Mouse (Mus musculus) ZHBTc4 (cell line): ENCODE results near the gene Yod1.
A peak's percentile ranks its signal among the peaks of the same experiment; 100 is the strongest.

Experiments
- DNase-seq: peaks from one replicate; pipeline ENCODE4 v3.0.0-alpha.2; 2011; ENCODE audit warnings: low read depth, low spot score

The Yod1 gene

GRCm38 (mm10) chr1:130732706-130733658 is 15.9 kb downstream of the Yod1 start:
- DNase-seq = no peak

GRCm38 (mm10) chr1:130733671-130734070 is 16.5 kb downstream of the Yod1 start:
- DNase-seq = no peak

DNA sequence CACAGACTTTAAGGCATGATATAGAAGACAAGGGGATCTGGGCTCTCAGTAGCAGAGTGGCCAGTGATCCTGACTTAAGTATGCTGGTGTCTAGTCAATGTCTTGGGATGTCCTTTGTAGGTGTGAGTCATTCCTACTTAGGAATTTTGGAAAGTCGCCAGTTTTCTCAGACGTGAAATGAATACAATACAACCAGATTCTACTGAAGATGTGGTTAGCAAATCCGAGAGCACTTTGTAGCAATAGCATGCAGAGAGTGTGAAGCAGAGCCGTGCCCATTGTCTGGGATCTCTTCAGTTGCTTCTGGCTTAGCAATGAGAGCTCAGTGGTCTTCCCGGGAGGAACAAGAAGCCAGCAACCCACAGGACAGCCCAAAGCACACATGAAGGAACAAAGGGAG is 17.3 kb downstream of the Yod1 start:
- DNase-seq = peak; percentile 25

DNA sequence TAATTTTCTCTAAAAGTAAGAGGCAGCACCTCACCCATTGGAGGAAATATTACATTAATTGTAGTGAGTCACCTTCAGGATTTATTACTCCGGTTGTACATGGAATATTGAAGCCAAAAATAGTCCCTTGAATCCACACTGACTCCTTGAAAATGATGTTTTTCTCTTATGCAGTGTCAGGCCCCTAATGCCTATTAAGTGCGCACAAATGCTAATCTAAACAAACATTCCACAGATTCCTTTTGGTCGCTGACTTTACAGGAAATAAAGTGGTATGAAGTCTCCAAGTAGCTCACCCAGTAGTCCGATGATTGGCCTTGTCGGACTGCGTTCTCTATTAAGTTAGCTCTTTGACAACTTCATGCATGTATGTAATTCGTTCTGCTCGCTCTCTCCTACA is 17.7 kb downstream of the Yod1 start:
- DNase-seq = peak; percentile 19

DNA sequence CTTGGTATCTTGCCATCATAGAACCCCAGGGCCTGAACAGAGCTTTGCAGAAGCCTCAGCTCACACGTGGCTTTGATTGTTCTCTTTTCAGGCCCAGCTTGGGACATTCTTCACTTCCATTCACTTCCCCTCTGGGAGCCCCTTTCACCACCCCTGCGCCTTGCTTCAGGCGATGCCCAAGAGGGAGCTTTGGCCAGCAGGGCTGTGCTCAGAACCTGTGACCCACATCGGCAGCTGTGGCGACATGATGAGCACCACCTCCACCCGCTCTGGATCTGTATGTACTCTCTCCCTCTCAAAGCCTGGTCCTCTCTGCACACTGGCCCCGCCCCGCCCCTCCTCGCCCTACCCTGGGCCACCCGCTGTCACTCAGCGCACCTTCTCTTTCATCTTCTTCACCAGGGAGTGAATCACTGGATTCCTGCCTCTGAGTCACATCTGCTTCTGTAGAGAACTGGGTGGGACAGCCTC is 20.3 kb downstream of the Yod1 start:
- DNase-seq = peak; percentile 97

GRCm38 (mm10) chr1:130737916-130738315 is 20.8 kb downstream of the Yod1 start:
- DNase-seq = no peak

- DNase-seq = no peak
These were observed 21.5 kb downstream of the Yod1 start for GRCm38 (mm10) chr1:130738551-130739106.

GRCm38 (mm10) chr1:130739636-130740035 is 22.5 kb downstream of the Yod1 start:
- no peak for DNase-seq

DNA sequence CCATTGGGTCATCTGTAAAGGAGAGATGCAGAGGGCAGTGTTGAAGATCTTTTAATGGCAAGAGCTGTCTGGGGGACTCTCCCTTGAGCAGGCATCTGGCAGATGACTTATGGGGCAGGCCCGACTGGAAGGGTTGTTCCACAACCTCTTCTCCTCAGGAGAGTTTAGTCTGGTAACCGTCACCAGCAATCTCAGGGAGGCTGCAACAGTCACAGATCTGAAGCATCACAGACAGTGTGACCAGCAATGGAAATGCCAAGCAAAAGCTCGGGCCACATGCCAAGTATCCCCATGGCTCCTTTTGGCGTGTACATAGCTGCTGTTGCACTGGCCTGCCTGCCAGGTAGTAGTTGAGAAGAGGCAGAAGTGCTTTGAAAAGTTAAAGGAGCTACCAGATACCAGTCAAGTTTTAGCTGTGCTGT is 23.1 kb downstream of the Yod1 start:
- DNase-seq = no peak

- DNase-seq = peak; percentile 47
These were observed 23.9 kb downstream of the Yod1 start for GRCm38 (mm10) chr1:130740781-130741720.

GRCm38 (mm10) chr1:130742201-130742600 is 25.1 kb downstream of the Yod1 start:
- DNase-seq = no peak

GRCm38 (mm10) chr1:130743775-130744174 is 26.6 kb downstream of the Yod1 start:
- no peak for DNase-seq

DNA sequence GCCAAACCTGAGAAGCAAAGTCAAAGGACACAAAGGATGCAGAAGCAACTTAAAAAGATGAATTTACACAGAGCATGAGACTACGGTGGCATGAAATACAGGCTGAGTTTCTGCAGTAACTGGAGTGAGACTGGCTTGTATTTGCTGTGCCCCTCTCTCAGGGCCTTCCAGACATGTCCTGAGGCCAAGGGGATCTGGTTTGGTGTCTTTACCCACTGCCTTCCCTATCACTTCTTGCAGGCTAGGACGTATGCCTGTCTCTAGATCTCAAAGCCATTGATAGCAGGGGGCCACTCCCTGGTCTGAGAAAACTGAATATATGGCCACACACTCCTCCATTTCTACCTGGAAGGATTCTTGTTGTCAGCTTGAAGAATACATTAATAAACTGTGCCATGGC is 27.1 kb downstream of the Yod1 start:
- DNase-seq = no peak

- DNase-seq = no peak
These were observed 27.8 kb downstream of the Yod1 start for GRCm38 (mm10) chr1:130744961-130745360.

DNA sequence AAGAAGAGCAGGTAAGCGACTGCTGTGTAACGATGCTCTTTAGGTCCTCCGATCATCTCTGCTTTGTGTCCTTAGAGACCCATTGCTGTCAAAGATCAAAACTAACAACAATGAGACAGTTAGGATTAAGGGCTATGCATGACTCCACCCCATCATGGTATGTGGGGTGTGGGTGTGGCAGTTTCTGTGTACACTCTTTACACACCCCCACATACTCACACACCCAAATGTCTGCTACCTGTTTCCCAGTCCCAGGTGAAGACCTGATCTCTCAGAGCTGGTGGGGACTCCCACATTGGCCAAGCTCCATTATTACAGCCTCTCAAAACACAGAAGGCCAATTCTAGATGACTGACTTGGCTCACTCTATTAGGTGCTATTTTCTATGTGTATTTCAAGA is 28.5 kb downstream of the Yod1 start:
- DNase-seq = peak; percentile 25

GRCm38 (mm10) chr1:130746819-130747218 is 29.7 kb downstream of the Yod1 start:
- no peak for DNase-seq

GRCm38 (mm10) chr1:130759689-130760088 is 42.6 kb downstream of the Yod1 start:
- DNase-seq = no peak

DNA sequence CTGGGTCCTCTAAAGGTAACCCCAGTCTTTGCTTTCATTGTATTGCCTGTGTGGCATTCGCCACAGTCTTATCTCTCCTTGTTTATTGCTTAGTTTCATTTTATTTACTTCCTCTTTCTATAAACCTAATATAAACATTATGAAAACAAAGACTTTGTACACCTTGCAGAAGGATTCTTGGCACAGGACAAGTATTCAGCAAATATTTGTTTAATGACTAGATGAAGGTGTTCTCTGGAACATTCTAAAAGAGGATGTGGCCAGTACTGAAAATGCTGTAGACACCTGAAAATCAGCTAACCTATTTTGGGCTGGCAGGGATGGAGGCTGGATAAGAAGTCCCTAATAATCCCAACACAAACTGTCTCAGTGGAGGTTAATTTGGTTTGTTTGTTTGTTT is 44.5 kb downstream of the Yod1 start:
- no peak for DNase-seq

GRCm38 (mm10) chr1:130762045-130762760 is 45.1 kb downstream of the Yod1 start:
- DNase-seq = no peak

- peak; percentile 38 for DNase-seq
These were observed 46.9 kb downstream of the Yod1 start for GRCm38 (mm10) chr1:130764027-130764461.

GRCm38 (mm10) chr1:130767066-130767465 is 49.9 kb downstream of the Yod1 start:
- peak; percentile 19 for DNase-seq
